Mouse (Mus musculus): Measurements from ENCODE around the gene Fut1. TPM values are rescaled to one million over a fixed set of nuclear protein-coding genes. Genes with fewer than 3 reads are reported as not detected.

Fut1 gene
- polyA plus RNA-seq, 2 experiments: 1.0 to 1.2 TPM

DNA sequence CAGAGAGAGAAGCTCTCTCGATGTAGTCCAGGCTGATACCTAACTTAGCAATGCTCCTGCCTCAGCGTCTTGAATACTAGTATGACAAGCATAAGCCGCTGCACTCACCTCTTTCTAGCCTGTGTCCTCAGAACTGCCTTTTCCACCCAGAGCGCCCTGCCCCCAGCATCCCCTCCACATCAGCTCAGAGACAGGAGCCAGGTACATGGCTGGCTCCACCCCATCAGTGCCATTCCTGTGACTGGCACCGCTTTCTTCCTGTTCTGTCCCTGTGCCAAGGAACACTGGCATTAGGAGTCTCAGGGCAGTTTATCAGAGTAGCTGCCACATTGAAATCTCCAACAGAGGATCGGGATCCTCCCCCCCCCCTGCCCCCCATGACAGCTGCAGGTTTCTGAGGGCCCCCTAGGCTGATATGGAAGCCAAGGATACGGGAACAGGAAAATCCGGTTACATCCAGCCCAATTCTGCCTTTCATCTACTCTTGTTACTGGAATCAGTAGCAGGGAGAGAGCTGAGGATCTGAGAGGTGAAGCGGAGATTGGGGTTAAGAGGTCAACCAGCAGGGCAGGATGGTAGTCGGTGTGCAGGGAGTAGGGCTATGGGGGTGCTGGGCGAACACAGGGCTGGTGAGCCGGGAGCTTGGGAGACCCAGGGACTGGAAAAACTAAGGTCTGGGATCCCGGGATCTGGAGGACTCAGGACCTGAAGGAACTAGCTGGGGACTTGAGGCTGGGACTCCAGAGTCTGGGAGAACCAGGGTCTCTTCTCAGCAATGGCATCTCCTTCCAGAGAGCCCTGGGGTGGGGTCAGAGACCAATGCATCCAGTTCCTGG, 48.4 kb downstream of the Fut1 start:
- DNase-seq (ENCODE audit: low spot score) (no peak), ATAC-seq (ENCODE audit: low FRiP score, low read depth) (no peak)
- Histone ChIP-seq H3K9ac (ENCODE audit: low read depth, low read length, severe bottlenecking) (no peak overlapping the region), H3K36me3 (ENCODE audit: control insufficient read depth, insufficient read depth, low read length) (no peaks in the 10 kb centered on the region), H3K4me3 (replicated peaks; ENCODE audit: low read length) (no peak overlapping the region), H3K9me3 (ENCODE audit: control insufficient read depth, low read length) (no peaks in the 10 kb centered on the region), H3K4me1 (ENCODE audit: control insufficient read depth, insufficient read depth, low read length) (no peaks in the 10 kb centered on the region), H3K27ac (replicated peaks; ENCODE audit: low read depth, low read length) (no peak overlapping the region), H3K27me3 (ENCODE audit: control insufficient read depth, insufficient read depth, low read length) (no peaks in the 10 kb centered on the region), H3K4me2 (replicated peaks; ENCODE audit: low read depth, low read length, severe bottlenecking) (no peak overlapping the region; the same call in 1 of the 2 replicates)
- TF ChIP-seq POLR2A (IDR thresholded peaks at IDR 0.05; ENCODE audit: borderline replicate concordance, extremely low read depth, insufficient read depth, insufficient read length): no peak
- WGBS: 42% methylated on average over 13 of the region's 13 CpGs

DNA sequence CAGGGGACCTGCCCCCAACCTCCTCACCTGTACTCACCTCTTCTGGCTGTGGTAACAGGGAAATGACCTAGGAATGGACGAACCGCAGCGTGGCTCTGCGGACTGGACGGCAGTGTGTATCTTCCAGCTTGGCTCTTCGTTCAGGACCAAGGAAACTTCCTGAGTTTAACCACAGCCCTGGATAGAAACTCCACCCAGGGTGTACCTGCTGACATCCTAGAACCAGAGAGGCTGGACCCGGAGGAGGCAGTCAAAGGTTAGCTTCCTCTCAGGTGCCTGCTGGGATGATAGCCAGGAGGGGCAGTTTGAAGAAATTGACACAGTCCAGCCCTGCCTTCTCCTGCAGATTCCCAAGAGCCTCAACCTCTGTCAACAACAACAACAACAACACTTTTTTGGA, 49.1 kb downstream of the Fut1 start, which contains the start of gene Fut2:
Fut2 (minus strand) TSS at position 234 of the 400 bp plus-strand sequence.
- Histone ChIP-seq H3K9ac (ENCODE audit: low read depth, low read length, severe bottlenecking) (no peak within 1 kb of the TSS), H3K27ac (replicated peaks; ENCODE audit: low read depth, low read length) (no peak within 1 kb of the TSS), H3K4me1 (ENCODE audit: control insufficient read depth, insufficient read depth, low read length) (no peaks in the 10 kb centered on the region), H3K36me3 (ENCODE audit: control insufficient read depth, insufficient read depth, low read length) (no peaks in the 10 kb centered on the region), H3K4me2 (replicated peaks; ENCODE audit: low read depth, low read length, severe bottlenecking) (no peak within 1 kb of the TSS; the same call in 1 of the 2 replicates), H3K27me3 (ENCODE audit: control insufficient read depth, insufficient read depth, low read length) (no peaks in the 10 kb centered on the region), H3K9me3 (ENCODE audit: control insufficient read depth, low read length) (no peaks in the 10 kb centered on the region), H3K4me3 (replicated peaks; ENCODE audit: low read length) (no peak within 1 kb of the TSS)
- 74% methylated on average over 7 of the region's 7 CpGs for WGBS
- TF ChIP-seq POLR2A (IDR thresholded peaks at IDR 0.05; ENCODE audit: borderline replicate concordance, extremely low read depth, insufficient read depth, insufficient read length): no peak
- DNase-seq (ENCODE audit: low spot score): no peak
- ATAC-seq (ENCODE audit: low FRiP score, low read depth): no peak

DNA sequence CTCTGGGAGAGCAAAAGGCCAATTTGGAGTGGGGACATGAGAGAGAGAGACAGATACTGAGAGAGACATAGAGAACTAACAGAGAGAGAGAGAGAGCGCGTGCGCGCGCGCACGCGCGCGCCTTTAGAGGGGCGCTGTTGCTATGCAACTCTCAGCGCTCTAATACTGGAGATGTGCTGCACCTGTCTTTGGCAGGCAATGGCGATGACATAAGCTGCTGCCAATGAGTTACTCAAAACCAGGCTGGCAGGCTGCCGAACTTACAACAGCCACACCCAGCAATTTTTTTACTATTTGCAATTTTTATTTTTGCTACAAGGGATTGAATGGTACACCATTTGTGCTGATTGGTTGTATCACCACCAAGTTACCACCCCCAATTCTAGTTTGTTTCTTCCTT, 50.7 kb downstream of the Fut1 start:
- ATAC-seq (ENCODE audit: low FRiP score, low read depth): no peak
- WGBS: 66% methylated on average over 14 of the region's 14 CpGs

DNA sequence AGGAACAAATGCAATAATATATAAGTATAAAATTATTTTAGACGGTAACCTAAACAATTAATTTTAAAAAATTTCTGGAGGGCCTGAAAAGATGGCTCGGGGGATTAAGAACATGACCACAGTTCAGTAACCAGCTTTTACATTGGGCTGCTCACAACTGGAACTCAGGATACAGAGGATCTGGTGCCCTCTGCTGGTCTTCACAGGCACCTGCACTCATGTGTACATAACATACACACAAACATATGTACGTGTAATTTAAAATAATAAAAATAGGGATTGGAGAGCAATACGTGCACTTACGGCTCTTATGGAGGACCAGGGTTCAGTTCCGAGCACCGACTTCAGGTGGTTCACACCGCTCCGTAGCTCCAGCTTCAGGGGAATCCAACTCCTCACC, 51.8 kb downstream of the Fut1 start:
- Histone ChIP-seq H3K9ac (ENCODE audit: low read depth, low read length, severe bottlenecking) (no peak overlapping the region), H3K4me3 (replicated peaks; ENCODE audit: low read length) (no peak overlapping the region), H3K27me3 (ENCODE audit: control insufficient read depth, insufficient read depth, low read length) (no peaks in the 10 kb centered on the region), H3K36me3 (ENCODE audit: control insufficient read depth, insufficient read depth, low read length) (no peaks in the 10 kb centered on the region), H3K9me3 (ENCODE audit: control insufficient read depth, low read length) (no peaks in the 10 kb centered on the region), H3K4me2 (replicated peaks; ENCODE audit: low read depth, low read length, severe bottlenecking) (no peak overlapping the region), H3K27ac (replicated peaks; ENCODE audit: low read depth, low read length) (no peak overlapping the region), H3K4me1 (ENCODE audit: control insufficient read depth, insufficient read depth, low read length) (no peaks in the 10 kb centered on the region)
- no peak for DNase-seq (ENCODE audit: low spot score)
- WGBS: 95% methylated on average over 9 of the region's 9 CpGs
- ATAC-seq (ENCODE audit: low FRiP score, low read depth): no peak
- TF ChIP-seq POLR2A (IDR thresholded peaks at IDR 0.05; ENCODE audit: borderline replicate concordance, extremely low read depth, insufficient read depth, insufficient read length): no peak

More for the DNA sequence above, 50.7 kb downstream of the Fut1 start:
- TF ChIP-seq POLR2A (IDR thresholded peaks at IDR 0.05; ENCODE audit: borderline replicate concordance, extremely low read depth, insufficient read depth, insufficient read length): no peak
- Histone ChIP-seq H3K4me3 (replicated peaks; ENCODE audit: low read length) (no peak overlapping the region), H3K36me3 (ENCODE audit: control insufficient read depth, insufficient read depth, low read length) (no peaks in the 10 kb centered on the region), H3K27ac (replicated peaks; ENCODE audit: low read depth, low read length) (no peak overlapping the region), H3K9ac (ENCODE audit: low read depth, low read length, severe bottlenecking) (no peak overlapping the region), H3K4me2 (replicated peaks; ENCODE audit: low read depth, low read length, severe bottlenecking) (no peak overlapping the region), H3K27me3 (ENCODE audit: control insufficient read depth, insufficient read depth, low read length) (no peaks in the 10 kb centered on the region), H3K9me3 (ENCODE audit: control insufficient read depth, low read length) (no peaks in the 10 kb centered on the region), H3K4me1 (ENCODE audit: control insufficient read depth, insufficient read depth, low read length) (no peaks in the 10 kb centered on the region)
- no peak for DNase-seq (ENCODE audit: low spot score)

Other genes with a start within 250 kb of the Fut1 start
Only the 30 nearest of the 35 such genes appear.
- gene Ntf5, start 203.6 kb upstream of the Fut1 start, polyA plus RNA-seq (2012; rRNA removed): 4.2 and 4.5 TPM in 2 replicates
- gene Ntf5, start 203.6 kb upstream of the Fut1 start, polyA plus RNA-seq (2014; fragmentation: Nextera tagmentation; extraction: Ambion mirVana): 4.4 and 6.0 TPM in 2 replicates
- 0.50 and 1.4 TPM in 2 replicates for gene Lhb, start 196.5 kb upstream of the Fut1 start, polyA plus RNA-seq (2012; rRNA removed)
- gene Lhb, start 196.5 kb upstream of the Fut1 start, polyA plus RNA-seq (2014; fragmentation: Nextera tagmentation; extraction: Ambion mirVana): not detected in 2 replicates
- gene Gys1, start 182.4 kb upstream of the Fut1 start, polyA plus RNA-seq (2012; rRNA removed): 44.1 and 59.1 TPM in 2 replicates
- gene Gys1, start 182.4 kb upstream of the Fut1 start, polyA plus RNA-seq (2014; fragmentation: Nextera tagmentation; extraction: Ambion mirVana): 35.8 and 37.3 TPM in 2 replicates
- 120 TPM in 2 replicates for gene Ruvbl2, start 179.2 kb upstream of the Fut1 start, polyA plus RNA-seq (2012; rRNA removed)
- gene Ruvbl2, start 179.2 kb upstream of the Fut1 start, polyA plus RNA-seq (2014; fragmentation: Nextera tagmentation; extraction: Ambion mirVana): 119 and 126 TPM in 2 replicates
- gene Ftl1, start 157.4 kb upstream of the Fut1 start, polyA plus RNA-seq (2012; rRNA removed): 1,503 and 2,450 TPM in 2 replicates
- gene Ftl1, start 157.4 kb upstream of the Fut1 start, polyA plus RNA-seq (2014; fragmentation: Nextera tagmentation; extraction: Ambion mirVana): 4,726 and 4,986 TPM in 2 replicates
- gene Bax, start 150.4 kb upstream of the Fut1 start, polyA plus RNA-seq (2012; rRNA removed): 127 and 164 TPM in 2 replicates
- 133 and 140 TPM in 2 replicates for gene Bax, start 150.4 kb upstream of the Fut1 start, polyA plus RNA-seq (2014; fragmentation: Nextera tagmentation; extraction: Ambion mirVana)
- 0.82 and 1.3 TPM in 2 replicates for gene Tulp2, start 135.4 kb upstream of the Fut1 start, polyA plus RNA-seq (2012; rRNA removed)
- gene Tulp2, start 135.4 kb upstream of the Fut1 start, polyA plus RNA-seq (2014; fragmentation: Nextera tagmentation; extraction: Ambion mirVana): 1.2 and 2.0 TPM in 2 replicates
- gene Gm45808, start 130.5 kb upstream of the Fut1 start, polyA plus RNA-seq (2012; rRNA removed): not detected in 2 replicates
- not detected in 2 replicates for gene Gm45808, start 130.5 kb upstream of the Fut1 start, polyA plus RNA-seq (2014; fragmentation: Nextera tagmentation; extraction: Ambion mirVana)
- 2.4 and 2.9 TPM in 2 replicates for gene Dhdh, start 128.5 kb upstream of the Fut1 start, polyA plus RNA-seq (2012; rRNA removed)
- 2.0 and 2.6 TPM in 2 replicates for gene Dhdh, start 128.5 kb upstream of the Fut1 start, polyA plus RNA-seq (2014; fragmentation: Nextera tagmentation; extraction: Ambion mirVana)
- gene Nucb1, start 106.9 kb upstream of the Fut1 start, polyA plus RNA-seq (2012; rRNA removed): 293 and 299 TPM in 2 replicates
- 239 and 254 TPM in 2 replicates for gene Nucb1, start 106.9 kb upstream of the Fut1 start, polyA plus RNA-seq (2014; fragmentation: Nextera tagmentation; extraction: Ambion mirVana)
- gene Ppp1r15a, start 91.0 kb upstream of the Fut1 start, polyA plus RNA-seq (2012; rRNA removed): 27.5 and 29.8 TPM in 2 replicates
- gene Ppp1r15a, start 91.0 kb upstream of the Fut1 start, polyA plus RNA-seq (2014; fragmentation: Nextera tagmentation; extraction: Ambion mirVana): 21.2 and 22.1 TPM in 2 replicates
- gene Plekha4, start 91.0 kb upstream of the Fut1 start, polyA plus RNA-seq (2012; rRNA removed): 13.1 and 17.2 TPM in 2 replicates
- 4.3 and 4.6 TPM in 2 replicates for gene Plekha4, start 91.0 kb upstream of the Fut1 start, polyA plus RNA-seq (2014; fragmentation: Nextera tagmentation; extraction: Ambion mirVana)
- gene Hsd17b14, start 62.4 kb upstream of the Fut1 start, polyA plus RNA-seq (2012; rRNA removed): 1.1 and 1.2 TPM in 2 replicates
- 0.44 and 0.92 TPM in 2 replicates for gene Hsd17b14, start 62.4 kb upstream of the Fut1 start, polyA plus RNA-seq (2014; fragmentation: Nextera tagmentation; extraction: Ambion mirVana)
- gene Bcat2, start 47.1 kb upstream of the Fut1 start, polyA plus RNA-seq (2012; rRNA removed): 67.6 and 71.5 TPM in 2 replicates
- gene Bcat2, start 47.1 kb upstream of the Fut1 start, polyA plus RNA-seq (2014; fragmentation: Nextera tagmentation; extraction: Ambion mirVana): 57.2 and 60.4 TPM in 2 replicates
- gene Fgf21, start 1.8 kb upstream of the Fut1 start, polyA plus RNA-seq (2012; rRNA removed): 0.58 and 0.73 TPM in 2 replicates
- gene Fgf21, start 1.8 kb upstream of the Fut1 start, polyA plus RNA-seq (2014; fragmentation: Nextera tagmentation; extraction: Ambion mirVana): 0.43 and 0.66 TPM in 2 replicates
- 0.33 and 0.43 TPM in 2 replicates for gene Izumo1, start 4.5 kb downstream of the Fut1 start, polyA plus RNA-seq (2012; rRNA removed)
- gene Izumo1, start 4.5 kb downstream of the Fut1 start, polyA plus RNA-seq (2014; fragmentation: Nextera tagmentation; extraction: Ambion mirVana): 0.39 TPM in 1 of 2 replicates, not detected in the other
- gene Rasip1, start 10.2 kb downstream of the Fut1 start, polyA plus RNA-seq (2012; rRNA removed): 14.1 and 16.7 TPM in 2 replicates
- gene Rasip1, start 10.2 kb downstream of the Fut1 start, polyA plus RNA-seq (2014; fragmentation: Nextera tagmentation; extraction: Ambion mirVana): 11.0 and 11.8 TPM in 2 replicates
- gene Mamstr, start 22.7 kb downstream of the Fut1 start, polyA plus RNA-seq (2012; rRNA removed): 34.6 and 43.9 TPM in 2 replicates
- 15.7 and 19.8 TPM in 2 replicates for gene Mamstr, start 22.7 kb downstream of the Fut1 start, polyA plus RNA-seq (2014; fragmentation: Nextera tagmentation; extraction: Ambion mirVana)
- 1.1 and 1.4 TPM in 2 replicates for gene Fut2, start 49.1 kb downstream of the Fut1 start, polyA plus RNA-seq (2012; rRNA removed)
- gene Fut2, start 49.1 kb downstream of the Fut1 start, polyA plus RNA-seq (2014; fragmentation: Nextera tagmentation; extraction: Ambion mirVana): 2.2 and 2.9 TPM in 2 replicates
- 1.3 and 2.1 TPM in 2 replicates for gene Ntn5, start 66.7 kb downstream of the Fut1 start, polyA plus RNA-seq (2012; rRNA removed)
- gene Ntn5, start 66.7 kb downstream of the Fut1 start, polyA plus RNA-seq (2014; fragmentation: Nextera tagmentation; extraction: Ambion mirVana): 0.59 and 0.86 TPM in 2 replicates
- gene Sec1, start 77.1 kb downstream of the Fut1 start, polyA plus RNA-seq (2012; rRNA removed): 1.7 and 2.8 TPM in 2 replicates
- gene Sec1, start 77.1 kb downstream of the Fut1 start, polyA plus RNA-seq (2014; fragmentation: Nextera tagmentation; extraction: Ambion mirVana): 0.46 and 0.92 TPM in 2 replicates
- gene Car11, start 82.6 kb downstream of the Fut1 start, polyA plus RNA-seq (2012; rRNA removed): 34.1 and 46.4 TPM in 2 replicates
- gene Car11, start 82.6 kb downstream of the Fut1 start, polyA plus RNA-seq (2014; fragmentation: Nextera tagmentation; extraction: Ambion mirVana): 9.5 and 10.6 TPM in 2 replicates
- gene Dbp, start 87.8 kb downstream of the Fut1 start, polyA plus RNA-seq (2012; rRNA removed): 15.1 and 16.8 TPM in 2 replicates
- 7.0 and 8.9 TPM in 2 replicates for gene Dbp, start 87.8 kb downstream of the Fut1 start, polyA plus RNA-seq (2014; fragmentation: Nextera tagmentation; extraction: Ambion mirVana)
- gene Rpl18, start 98.2 kb downstream of the Fut1 start, polyA plus RNA-seq (2012; rRNA removed): 1,056 and 1,196 TPM in 2 replicates
- gene Rpl18, start 98.2 kb downstream of the Fut1 start, polyA plus RNA-seq (2014; fragmentation: Nextera tagmentation; extraction: Ambion mirVana): 1,210 and 1,246 TPM in 2 replicates
- 36.9 and 48.5 TPM in 2 replicates for gene Sphk2, start 100.7 kb downstream of the Fut1 start, polyA plus RNA-seq (2012; rRNA removed)
- 27.5 and 29.2 TPM in 2 replicates for gene Sphk2, start 100.7 kb downstream of the Fut1 start, polyA plus RNA-seq (2014; fragmentation: Nextera tagmentation; extraction: Ambion mirVana)
- 0.92 and 0.95 TPM in 2 replicates for gene Fam83e, start 103.9 kb downstream of the Fut1 start, polyA plus RNA-seq (2012; rRNA removed)
- gene Fam83e, start 103.9 kb downstream of the Fut1 start, polyA plus RNA-seq (2014; fragmentation: Nextera tagmentation; extraction: Ambion mirVana): 0.30 and 0.48 TPM in 2 replicates
- gene Spaca4, start 108.5 kb downstream of the Fut1 start, polyA plus RNA-seq (2012; rRNA removed): not detected in 2 replicates
- gene Spaca4, start 108.5 kb downstream of the Fut1 start, polyA plus RNA-seq (2014; fragmentation: Nextera tagmentation; extraction: Ambion mirVana): not detected in 2 replicates
- 46.2 and 70.5 TPM in 2 replicates for gene Lmtk3, start 166.4 kb downstream of the Fut1 start, polyA plus RNA-seq (2012; rRNA removed)
- gene Lmtk3, start 166.4 kb downstream of the Fut1 start, polyA plus RNA-seq (2014; fragmentation: Nextera tagmentation; extraction: Ambion mirVana): 1.8 and 2.8 TPM in 2 replicates
- gene Sult2b1, start 167.4 kb downstream of the Fut1 start, polyA plus RNA-seq (2012; rRNA removed): 5.3 and 8.9 TPM in 2 replicates
- 19.0 and 31.7 TPM in 2 replicates for gene Sult2b1, start 167.4 kb downstream of the Fut1 start, polyA plus RNA-seq (2014; fragmentation: Nextera tagmentation; extraction: Ambion mirVana)
- 100 and 105 TPM in 2 replicates for gene Cyth2, start 197.3 kb downstream of the Fut1 start, polyA plus RNA-seq (2012; rRNA removed)
- 91.7 and 113 TPM in 2 replicates for gene Cyth2, start 197.3 kb downstream of the Fut1 start, polyA plus RNA-seq (2014; fragmentation: Nextera tagmentation; extraction: Ambion mirVana)